Mouse (Mus musculus) urinary bladder, adult 18-20 months (tissue): ENCODE data around the gene Vmn1r185.
"Not testable (repeated sequence)": the region's sequence is repeated elsewhere in the genome, so short reads cannot be mapped to it uniquely, and the experiment has no call there.

ENCODE experiments used
- DNase-seq, 2 experiments: peaks; one replicate each; pipeline ENCODE4 v3.0.0; 2022; ENCODE audit warnings: low spot score in 2 of 2, mixed read lengths in 2 of 2

The Vmn1r185 gene

DNA sequence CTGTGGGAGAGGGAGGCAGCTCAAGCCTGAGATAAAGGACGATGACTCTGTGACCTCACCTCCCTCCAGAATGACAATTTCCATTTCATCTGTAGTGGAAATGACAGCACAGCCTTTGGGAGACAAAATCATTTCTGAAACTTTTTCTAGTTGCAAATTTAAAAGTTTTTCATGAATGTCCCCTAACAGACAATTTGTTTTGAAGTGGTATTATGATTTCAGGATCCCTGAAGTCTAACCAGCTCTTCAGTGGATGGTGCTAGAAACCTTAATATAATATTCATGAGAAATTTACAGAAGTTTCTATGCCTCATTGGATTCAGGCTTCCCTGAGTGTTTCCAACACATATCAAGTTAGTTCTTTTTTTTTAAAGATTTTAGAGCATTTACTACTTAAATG, at the start of gene Vmn1r185:
TSS of gene Vmn1r185 (minus strand) at position 101 of the 400 bp plus-strand sequence.
- DNase-seq, result not testable (repeated sequence)

- not testable (repeated sequence) for DNase-seq
Observed at GRCm38 (mm10) chr7:26667466-26667865, 49.2 kb upstream of the Vmn1r185 start.

DNA sequence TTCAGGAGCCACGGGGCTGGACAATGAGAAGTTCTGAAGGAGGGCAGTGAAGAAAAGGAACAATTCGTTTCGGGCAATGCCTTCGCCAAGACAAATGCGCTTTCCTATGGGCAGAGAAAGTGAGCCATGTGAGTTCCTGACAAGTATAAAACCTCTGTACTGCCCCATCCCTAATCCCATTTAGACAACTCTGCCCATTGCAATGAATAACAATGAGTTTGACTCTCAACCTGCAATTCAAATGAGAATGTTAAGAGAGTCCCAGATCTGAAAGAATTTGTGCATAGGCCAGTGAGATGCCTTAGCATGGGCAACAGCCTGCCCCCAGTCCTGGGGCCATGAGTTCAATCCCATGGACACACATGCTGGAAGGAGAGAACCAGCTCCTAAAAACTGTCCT, 47.7 kb upstream of the Vmn1r185 start:
- no peak for DNase-seq

- no peak for DNase-seq
Observed at GRCm38 (mm10) chr7:26589774-26590173, 28.5 kb downstream of the Vmn1r185 start.

DNA sequence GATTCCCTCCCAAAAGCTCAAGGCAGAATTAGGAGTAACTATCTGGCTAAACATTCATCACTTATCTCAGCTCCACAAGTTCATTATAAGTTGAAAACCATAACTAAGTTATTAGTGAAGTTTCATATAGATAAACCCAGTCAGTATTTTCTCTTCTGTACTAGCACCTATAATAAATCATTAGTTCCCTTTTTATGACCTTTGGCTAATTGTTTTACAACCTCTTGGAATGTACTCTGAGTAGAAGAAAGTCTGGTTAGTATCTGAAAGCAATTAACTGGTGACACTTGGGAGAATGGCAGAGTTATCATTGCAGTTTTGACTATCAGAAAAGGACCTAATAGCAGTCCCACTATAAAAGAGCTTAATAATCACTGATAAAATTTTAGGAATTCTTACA, 29.2 kb downstream of the Vmn1r185 start:
- DNase-seq, result no peak
